Mouse (Mus musculus): ENCODE results near the gene Olfr694. TPM values are rescaled to one million over a fixed set of nuclear protein-coding genes. Genes with fewer than 3 reads are reported as not detected.
"Not testable (repeated sequence)": the region's sequence is repeated elsewhere in the genome, so short reads cannot be mapped to it uniquely, and the experiment has no call there.

Olfr694 gene
- not detected in 2 replicates for polyA plus RNA-seq (2015; fragmentation: Nextera tagmentation; extraction: Ambion mirVana)

DNA sequence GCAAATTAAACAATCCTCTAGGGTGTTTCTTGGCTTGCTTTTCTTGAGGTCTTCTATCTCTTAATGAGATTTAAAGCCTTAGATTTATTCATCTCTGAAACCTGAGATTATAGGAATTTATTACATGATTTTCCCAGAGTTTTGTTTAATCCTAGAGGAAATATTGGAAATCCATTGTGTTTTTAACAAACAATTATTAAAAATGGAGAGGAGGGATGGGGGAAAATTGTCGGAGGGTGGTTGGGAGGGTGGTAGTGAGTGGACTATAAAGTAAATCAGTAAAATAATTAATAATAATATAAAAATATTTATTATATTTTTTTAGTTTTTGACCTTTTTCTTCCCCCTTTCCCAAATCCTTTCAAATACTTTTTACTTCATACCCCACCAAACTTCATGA, at the start of gene Olfr694:
Olfr694 (minus strand) TSS at position 101 of the 400 bp plus-strand sequence.
- 90% methylated on average over 1 of the region's 1 CpGs for WGBS
- Histone ChIP-seq H3K4me2 (replicated peaks) (no peak within 1 kb of the TSS), H3K4me1 (replicated peaks) (no peaks in the 10 kb centered on the region), H3K27ac (no peak within 1 kb of the TSS), H3K27me3 (no peaks in the 10 kb centered on the region), H3K36me3 (no peaks in the 10 kb centered on the region), H3K9ac (replicated peaks) (no peak within 1 kb of the TSS), H3K4me3 (replicated peaks) (no peak within 1 kb of the TSS), H3K9me3 (0 out of 2 replicates have a peak, but pooled peaks cover 2% of the 10 kb centered on the region)
- no peak for ATAC-seq

DNA sequence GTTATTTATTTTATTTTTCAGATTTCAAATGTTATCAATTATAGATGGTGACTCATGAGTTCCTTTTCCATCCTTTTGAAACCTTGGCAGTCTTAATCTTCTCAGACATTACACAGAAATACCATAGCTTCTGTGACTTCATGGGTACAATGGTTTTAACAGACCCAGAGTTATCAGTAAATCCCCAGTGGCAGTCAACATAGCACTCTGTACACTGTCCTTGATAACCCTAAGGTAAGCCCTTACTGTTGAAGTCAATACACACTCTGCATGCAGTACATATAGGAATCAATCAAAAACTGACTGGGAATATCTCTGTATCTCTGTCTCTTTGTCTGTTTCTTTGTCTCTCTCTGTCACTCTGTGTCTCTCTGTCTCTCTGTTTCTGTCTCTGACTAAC, 45.4 kb upstream of the Olfr694 start:
- Histone ChIP-seq H3K9me3 (no peaks in the 10 kb centered on the region), H3K4me2 (replicated peaks) (no peak overlapping the region), H3K36me3 (no peaks in the 10 kb centered on the region)

GRCm38 (mm10) chr7:106733717-106734116, 42.1 kb upstream of the Olfr694 start:
- H3K4me1 ChIP-seq (replicated peaks), result no peaks in the 10 kb centered on the region
- no peak overlapping the region for H3K4me2 ChIP-seq (replicated peaks)
- H3K9ac ChIP-seq (replicated peaks), result no peak overlapping the region
- H3K4me3 ChIP-seq (replicated peaks), result no peak overlapping the region
- no peak for ATAC-seq
- H3K9me3 ChIP-seq, result no peaks in the 10 kb centered on the region
- WGBS, result 77% methylated on average over 2 of the region's 2 CpGs
- H3K36me3 ChIP-seq, result no peaks in the 10 kb centered on the region
- H3K27ac ChIP-seq, result no peak overlapping the region
- H3K27me3 ChIP-seq, result no peaks in the 10 kb centered on the region

More for the DNA sequence above, 45.4 kb upstream of the Olfr694 start:
- H3K27me3 ChIP-seq, result no peaks in the 10 kb centered on the region
- ATAC-seq, result no peak
- H3K9ac ChIP-seq (replicated peaks), result no peak overlapping the region
- H3K4me1 ChIP-seq (replicated peaks), result no peaks in the 10 kb centered on the region
- H3K27ac ChIP-seq, result no peak overlapping the region
- no peak overlapping the region for H3K4me3 ChIP-seq (replicated peaks)

DNA sequence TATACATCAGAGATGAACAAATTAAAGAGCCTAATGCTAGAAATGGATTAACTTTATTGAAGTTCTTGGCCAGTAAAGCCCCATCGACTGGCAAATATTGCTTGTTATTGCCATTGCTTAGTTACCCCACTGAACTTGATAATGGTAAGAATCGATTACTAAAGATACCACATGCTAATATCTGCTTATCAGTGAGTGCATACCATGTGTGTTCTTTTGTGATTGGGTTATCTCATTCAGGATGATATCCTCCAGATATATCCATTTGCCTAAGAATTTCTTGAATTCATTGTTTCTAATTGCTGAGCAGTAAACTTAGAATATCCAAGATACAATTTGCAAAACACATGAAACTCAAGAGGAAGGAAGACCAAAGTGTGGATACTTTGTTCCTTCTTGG, 34.0 kb upstream of the Olfr694 start:
- not testable (repeated sequence) for H3K4me2 ChIP-seq (replicated peaks); H3K4me3 ChIP-seq (replicated peaks); H3K27ac ChIP-seq; H3K4me1 ChIP-seq (replicated peaks); H3K27me3 ChIP-seq; ATAC-seq; H3K36me3 ChIP-seq; H3K9ac ChIP-seq (replicated peaks); H3K9me3 ChIP-seq
- WGBS, result 89% methylated on average over 2 of the region's 2 CpGs

GRCm38 (mm10) chr7:106716296-106716695, 24.7 kb upstream of the Olfr694 start, which contains the start of gene Olfr695:
TSS of gene Olfr695 (minus strand) at chr7:106716396.
- H3K9ac ChIP-seq (replicated peaks), result no peak within 1 kb of the TSS
- H3K9me3 ChIP-seq, result no peaks in the 10 kb centered on the region
- no peaks in the 10 kb centered on the region for H3K27me3 ChIP-seq
- H3K4me3 ChIP-seq (replicated peaks), result no peak within 1 kb of the TSS
- no peak within 1 kb of the TSS for H3K4me2 ChIP-seq (replicated peaks)
- no peaks in the 10 kb centered on the region for H3K4me1 ChIP-seq (replicated peaks)
- no peak for ATAC-seq
- H3K27ac ChIP-seq, result no peak within 1 kb of the TSS
- no peaks in the 10 kb centered on the region for H3K36me3 ChIP-seq

- 88% methylated on average over 6 of the region's 6 CpGs for WGBS
- H3K27ac ChIP-seq, result no peak overlapping the region
- H3K9ac ChIP-seq (replicated peaks), result no peak overlapping the region
- no peak overlapping the region for H3K4me3 ChIP-seq (replicated peaks)
- no peak overlapping the region for H3K4me2 ChIP-seq (replicated peaks)
- H3K27me3 ChIP-seq, result no peaks in the 10 kb centered on the region
- no peaks in the 10 kb centered on the region for H3K9me3 ChIP-seq
- ATAC-seq, result no peak
- H3K4me1 ChIP-seq (replicated peaks), result no peaks in the 10 kb centered on the region
- no peaks in the 10 kb centered on the region for H3K36me3 ChIP-seq
Observed at GRCm38 (mm10) chr7:106711463-106711862, 19.8 kb upstream of the Olfr694 start.

DNA sequence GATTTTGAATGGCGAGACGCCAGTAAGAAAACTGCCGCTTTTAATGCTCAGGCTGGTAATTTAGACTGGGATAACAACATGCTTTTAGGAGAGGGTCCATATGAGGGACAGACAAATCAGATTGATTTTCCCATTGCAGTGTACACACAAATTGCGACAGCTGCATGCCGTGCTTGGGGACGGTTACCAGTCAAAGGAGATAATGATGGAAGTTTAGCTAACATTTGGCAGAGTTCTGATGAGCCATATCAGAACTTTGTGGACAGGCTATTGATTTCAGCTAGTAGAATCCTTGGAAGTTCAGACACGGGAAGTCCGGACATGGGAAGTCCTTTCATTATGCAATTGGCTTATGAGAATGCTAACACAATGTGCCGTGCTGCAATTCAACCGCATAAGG, 16.1 kb upstream of the Olfr694 start:
- H3K4me1 ChIP-seq (replicated peaks); H3K4me2 ChIP-seq (replicated peaks); H3K36me3 ChIP-seq; H3K4me3 ChIP-seq (replicated peaks); H3K27me3 ChIP-seq; ATAC-seq; H3K27ac ChIP-seq; H3K9ac ChIP-seq (replicated peaks); H3K9me3 ChIP-seq: not testable (repeated sequence)
- 82% methylated on average over 10 of the region's 10 CpGs for WGBS

DNA sequence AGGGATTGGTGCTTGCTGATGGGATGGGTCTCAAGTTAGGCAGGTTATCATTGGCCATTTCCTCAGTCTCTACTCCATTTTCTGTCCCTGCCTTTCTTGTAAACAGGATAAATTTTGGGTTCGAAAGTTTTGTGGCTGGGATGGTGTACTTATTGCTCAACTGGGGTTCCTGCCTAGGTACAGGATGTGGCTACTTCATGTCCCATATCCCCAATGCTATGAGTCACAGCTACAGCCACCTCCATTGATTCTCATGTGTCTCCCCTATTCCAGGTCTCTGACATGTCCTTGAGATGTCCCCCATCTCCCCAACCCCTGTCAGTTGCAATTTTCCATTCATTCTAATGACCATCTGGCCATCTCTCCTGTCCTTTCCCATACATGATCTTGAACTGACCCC, 5.3 kb upstream of the Olfr694 start:
- 78% methylated on average over 1 of the region's 1 CpGs for WGBS

GRCm38 (mm10) chr7:106692976-106693375, 1.4 kb upstream of the Olfr694 start:
- Histone ChIP-seq H3K9ac (replicated peaks) (no peak overlapping the region), H3K4me1 (replicated peaks) (no peaks in the 10 kb centered on the region), H3K27ac (no peak overlapping the region), H3K27me3 (no peaks in the 10 kb centered on the region), H3K4me2 (replicated peaks) (no peak overlapping the region), H3K36me3 (no peaks in the 10 kb centered on the region), H3K4me3 (replicated peaks) (no peak overlapping the region), H3K9me3 (0 out of 2 replicates have a peak, but pooled peaks cover 4% of the 10 kb centered on the region)
- WGBS, result 96% methylated on average over 3 of the region's 3 CpGs
- ATAC-seq, result no peak

More for the DNA sequence above, 5.3 kb upstream of the Olfr694 start:
- no peaks in the 10 kb centered on the region for H3K4me1 ChIP-seq (replicated peaks)
- H3K9ac ChIP-seq (replicated peaks), result no peak overlapping the region
- H3K27me3 ChIP-seq, result no peaks in the 10 kb centered on the region
- no peak overlapping the region for H3K27ac ChIP-seq
- no peaks in the 10 kb centered on the region for H3K36me3 ChIP-seq
- 0 out of 2 replicates have a peak, but pooled peaks cover 4% of the 10 kb centered on the region for H3K9me3 ChIP-seq
- no peak overlapping the region for H3K4me2 ChIP-seq (replicated peaks)
- no peak overlapping the region for H3K4me3 ChIP-seq (replicated peaks)
- no peak for ATAC-seq

DNA sequence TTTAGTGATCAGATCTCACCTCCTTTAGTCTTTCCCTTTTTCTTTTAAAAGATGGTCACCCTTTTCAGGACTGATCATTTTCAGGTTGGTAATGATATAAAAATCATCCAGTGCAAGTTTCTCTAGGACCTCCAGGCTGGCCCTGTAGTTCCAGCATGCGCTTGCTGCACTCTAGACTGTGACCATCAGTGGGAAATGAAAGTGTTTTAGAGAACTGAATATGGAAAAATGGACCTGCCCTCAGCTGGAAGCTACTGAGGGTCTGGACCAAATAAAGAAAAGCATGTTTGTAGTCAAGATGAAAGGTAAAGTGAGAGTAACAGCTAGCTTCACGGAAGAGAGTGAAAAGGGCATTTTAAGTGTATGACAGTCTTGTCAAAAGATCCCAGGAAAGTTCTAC, 6.2 kb downstream of the Olfr694 start:
- no peak for ATAC-seq
- WGBS, result 94% methylated on average over 2 of the region's 2 CpGs
- no peaks in the 10 kb centered on the region for H3K4me1 ChIP-seq (replicated peaks)
- H3K9me3 ChIP-seq, result no peaks in the 10 kb centered on the region
- no peak overlapping the region for H3K4me2 ChIP-seq (replicated peaks)
- no peak overlapping the region for H3K9ac ChIP-seq (replicated peaks)
- no peaks in the 10 kb centered on the region for H3K36me3 ChIP-seq
- H3K4me3 ChIP-seq (replicated peaks), result no peak overlapping the region
- H3K27ac ChIP-seq, result no peak overlapping the region
- no peaks in the 10 kb centered on the region for H3K27me3 ChIP-seq

GRCm38 (mm10) chr7:106680484-106680883, 11.1 kb downstream of the Olfr694 start, which contains the start of gene Olfr693:
TSS of gene Olfr693 (minus strand) at chr7:106680584.
- Histone ChIP-seq H3K4me2 (replicated peaks) (no peak within 1 kb of the TSS), H3K4me3 (replicated peaks) (no peak within 1 kb of the TSS), H3K9me3 (no peaks in the 10 kb centered on the region), H3K4me1 (replicated peaks) (no peaks in the 10 kb centered on the region), H3K9ac (replicated peaks) (no peak within 1 kb of the TSS), H3K27ac (no peak within 1 kb of the TSS), H3K27me3 (no peaks in the 10 kb centered on the region), H3K36me3 (no peaks in the 10 kb centered on the region)
- ATAC-seq, result no peak

GRCm38 (mm10) chr7:106652344-106652652, 39.3 kb downstream of the Olfr694 start:
- no peak overlapping the region for H3K27ac ChIP-seq
- H3K27me3 ChIP-seq, result no peaks in the 10 kb centered on the region
- no peak overlapping the region for H3K9ac ChIP-seq (replicated peaks)
- no peak for ATAC-seq
- no peaks in the 10 kb centered on the region for H3K4me1 ChIP-seq (replicated peaks)
- no peak overlapping the region for H3K4me3 ChIP-seq (replicated peaks)
- no peaks in the 10 kb centered on the region for H3K36me3 ChIP-seq
- H3K4me2 ChIP-seq (replicated peaks), result no peak overlapping the region
- H3K9me3 ChIP-seq, result peaks cover 5% of the 10 kb centered on the region; the same call in 1 of the 2 replicates

- Histone ChIP-seq H3K36me3 (no peaks in the 10 kb centered on the region), H3K27ac (no peak overlapping the region), H3K9me3 (peaks cover 3% of the 10 kb centered on the region; the same call in 1 of the 2 replicates), H3K4me2 (replicated peaks) (no peak overlapping the region), H3K9ac (replicated peaks) (no peak overlapping the region), H3K4me1 (replicated peaks) (no peaks in the 10 kb centered on the region), H3K27me3 (no peaks in the 10 kb centered on the region), H3K4me3 (replicated peaks) (no peak overlapping the region)
- ATAC-seq, result no peak
Observed at GRCm38 (mm10) chr7:106651555-106652343, 39.9 kb downstream of the Olfr694 start.

Measured in midbrain, embryonic 13.5 days (tissue).